Mouse (Mus musculus) v-Abl transformed pro-B cells (cell line): ENCODE data around the gene Synpr.

Experiments used
- in situ Hi-C, 2 experiments: fragments of 400-800 bp; cut with MboI; formaldehyde crosslinking; loops; one replicate each; pipeline ENCODE4 v1.15.1; 2025; ENCODE audit not compliant: unreplicated experiment in 2 of 2

Synpr gene

DNA sequence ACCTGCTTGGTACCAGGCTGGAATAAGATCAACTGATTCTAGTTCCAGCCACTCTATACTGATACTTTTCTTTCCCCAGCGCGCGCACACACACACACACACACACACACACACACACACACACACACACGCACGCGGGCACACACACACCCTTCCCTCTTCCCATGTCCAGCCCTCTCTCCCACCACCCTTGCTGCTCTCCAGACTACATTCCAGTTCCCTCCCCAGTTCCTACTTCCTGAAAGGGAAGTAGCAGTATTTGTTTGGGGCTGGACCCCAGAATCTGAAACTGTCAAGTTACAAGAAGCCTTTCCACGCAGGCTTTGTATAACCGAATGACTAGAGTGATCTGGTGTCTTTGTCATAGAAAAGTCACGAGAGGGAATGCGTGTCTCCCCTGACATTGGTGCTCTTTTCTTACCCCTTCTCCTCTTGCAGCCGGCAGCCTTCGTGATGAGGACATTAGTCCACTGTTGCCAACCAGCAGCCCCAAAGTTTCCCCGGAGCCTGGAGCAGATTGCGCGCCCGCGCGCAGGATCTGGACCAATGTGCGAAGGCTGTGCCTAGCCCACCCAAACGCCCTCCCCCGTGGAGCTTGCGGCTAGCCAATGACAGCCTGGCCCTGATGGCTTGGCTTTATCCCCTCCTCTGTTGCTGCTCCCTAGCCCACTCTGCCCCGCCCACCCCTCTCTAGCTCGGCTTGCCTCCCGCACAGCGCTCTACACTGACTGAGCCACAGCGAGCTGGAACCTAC is at the start of gene Synpr:
Gene Synpr (plus strand): TSS at position 690 of the 754 bp plus-strand sequence.
- in situ Hi-C loops = no loop called here

- in situ Hi-C loops = loop anchor here in 1 of 2 experiments (10.0 kb wide), 1 partner anchor 662 kb away; no protein-coding TSS in a partner anchor
These were observed 47.7 kb upstream of the Synpr start for GRCm38 (mm10) chr14:13236929-13237328.

GRCm38 (mm10) chr14:13247431-13247830 is 37.1 kb upstream of the Synpr start:
- in situ Hi-C loops = no loop called here

GRCm38 (mm10) chr14:13249361-13249760 is 35.2 kb upstream of the Synpr start:
- in situ Hi-C loops = no loop called here

DNA sequence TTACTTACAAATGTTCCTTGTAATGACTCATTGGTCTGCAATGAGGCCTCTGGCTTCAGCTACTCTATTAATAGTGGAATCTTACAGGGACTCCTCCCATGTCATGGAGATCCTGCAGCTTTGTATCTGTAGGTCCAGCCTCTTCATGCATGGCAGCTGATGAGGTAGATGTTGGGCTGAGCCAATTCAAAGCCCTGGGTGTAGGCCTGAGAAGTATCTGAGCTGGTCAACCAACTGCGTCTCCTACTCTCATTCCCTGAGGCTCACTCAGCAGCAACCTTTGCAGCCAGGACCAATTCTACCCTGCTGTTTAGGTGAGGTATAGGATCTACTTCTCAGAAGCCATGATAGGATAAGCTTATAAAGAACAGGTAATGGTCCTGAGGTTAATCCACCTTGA is 32.0 kb upstream of the Synpr start:
- in situ Hi-C loops = loop anchor here in 1 of 2 experiments (5.0 kb wide), 1 partner anchor 50 kb away; no protein-coding TSS in a partner anchor

- in situ Hi-C loops = loop anchor here in 1 of 2 experiments (5.0 kb wide), 1 partner anchor 52 kb away; no protein-coding TSS in a partner anchor
These were observed 29.8 kb upstream of the Synpr start for GRCm38 (mm10) chr14:13254741-13255140.

DNA sequence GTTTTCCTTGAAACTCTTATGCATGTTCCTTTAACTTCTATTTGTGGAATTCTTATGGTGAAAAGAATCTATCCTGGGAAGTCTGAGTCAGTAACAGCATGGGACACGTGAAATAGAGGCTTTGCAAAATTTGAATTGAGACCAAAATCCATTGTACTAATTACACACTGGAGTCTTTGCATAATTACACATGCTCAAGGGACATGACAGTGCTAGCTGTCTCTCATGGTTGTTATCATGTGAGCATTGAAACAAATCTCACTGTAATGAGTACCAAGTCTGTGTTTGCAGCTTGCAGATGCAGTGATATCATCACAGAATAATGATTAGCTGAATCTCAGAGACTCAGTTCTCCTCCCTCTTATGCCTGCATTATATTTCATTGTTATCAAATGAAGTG is 22.2 kb upstream of the Synpr start:
- in situ Hi-C loops = no loop called here

- in situ Hi-C loops = no loop called here
These were observed 18.2 kb upstream of the Synpr start for GRCm38 (mm10) chr14:13266331-13266730.

DNA sequence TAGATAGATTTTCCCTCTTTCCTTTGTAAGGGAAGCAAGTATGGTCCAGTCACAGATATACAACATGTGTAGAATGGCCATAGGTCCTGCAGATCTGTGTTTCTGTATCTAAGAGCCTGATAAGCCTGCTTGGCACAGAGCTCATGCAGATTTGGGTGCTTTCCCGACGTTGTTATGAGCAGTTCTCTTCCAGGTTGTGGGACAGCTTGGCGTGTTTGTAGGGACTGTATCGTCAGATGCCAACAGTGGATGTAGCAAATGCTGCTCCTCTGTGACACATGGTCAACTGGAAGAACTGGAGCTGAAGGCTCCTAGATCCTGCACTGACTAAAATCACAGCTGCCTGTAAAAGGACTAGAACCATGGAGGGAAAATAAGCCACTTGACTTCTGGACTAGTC is 17.4 kb upstream of the Synpr start:
- in situ Hi-C loops = no loop called here

- in situ Hi-C loops = no loop called here
These were observed 1.4 kb upstream of the Synpr start for GRCm38 (mm10) chr14:13283211-13283610.

DNA sequence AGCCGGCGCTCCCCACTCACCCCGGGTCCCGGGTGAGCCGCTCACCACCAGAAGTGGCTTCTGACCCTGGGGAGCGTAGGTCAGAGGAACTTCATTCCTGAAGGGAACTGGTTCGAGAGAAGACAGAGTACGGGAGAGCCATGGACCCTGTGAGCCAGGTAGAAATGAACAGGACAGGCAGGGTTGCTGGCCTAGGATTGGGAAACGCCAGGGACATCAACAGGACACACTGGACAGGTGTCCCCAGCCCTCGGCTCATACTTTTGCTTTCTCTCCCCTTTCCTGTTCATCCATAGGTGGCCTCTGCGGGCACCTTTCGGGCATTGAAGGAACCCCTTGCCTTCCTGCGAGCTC is 242 bp downstream of the Synpr start:
- in situ Hi-C loops = no loop called here

DNA sequence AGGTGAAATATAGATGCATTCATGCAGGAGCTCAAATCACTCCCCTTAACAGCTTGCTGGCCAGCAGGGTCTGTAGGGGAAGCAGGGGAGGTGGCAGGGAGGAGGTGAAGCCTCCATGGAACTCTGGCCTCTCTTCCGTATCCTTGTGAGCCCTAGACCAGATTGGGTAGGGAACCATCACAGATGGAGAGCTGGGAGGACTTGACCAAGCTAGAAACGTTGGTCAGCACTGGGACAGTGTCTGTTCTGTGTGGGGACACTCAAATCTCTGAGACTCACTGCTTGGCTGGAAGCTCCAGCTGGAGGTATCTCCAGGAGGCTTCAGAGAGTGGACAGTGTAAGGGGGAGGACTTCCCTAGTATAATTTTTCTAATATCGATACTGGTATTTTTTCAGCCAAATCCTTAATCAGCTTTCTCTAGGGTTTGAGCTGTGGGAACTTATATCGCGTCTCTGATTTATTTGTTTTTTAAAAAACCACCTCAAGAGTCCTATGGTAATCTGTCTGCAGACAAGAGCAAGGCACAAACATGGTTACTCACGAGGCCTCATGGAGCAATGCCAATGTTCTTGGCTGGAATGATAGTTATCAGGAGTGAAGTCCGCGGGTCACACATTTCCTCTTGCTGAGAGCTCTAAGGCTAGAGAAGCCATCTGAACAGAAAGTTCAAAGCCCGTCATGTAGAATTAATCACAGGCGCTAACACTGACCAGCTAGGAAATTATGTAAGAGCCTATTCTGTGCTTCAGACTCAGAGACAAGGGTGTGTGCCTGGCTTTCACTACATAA is 956 bp downstream of the Synpr start:
- in situ Hi-C loops = no loop called here

- in situ Hi-C loops = no loop called here
These were observed 9.6 kb downstream of the Synpr start for GRCm38 (mm10) chr14:13294200-13294599.

DNA sequence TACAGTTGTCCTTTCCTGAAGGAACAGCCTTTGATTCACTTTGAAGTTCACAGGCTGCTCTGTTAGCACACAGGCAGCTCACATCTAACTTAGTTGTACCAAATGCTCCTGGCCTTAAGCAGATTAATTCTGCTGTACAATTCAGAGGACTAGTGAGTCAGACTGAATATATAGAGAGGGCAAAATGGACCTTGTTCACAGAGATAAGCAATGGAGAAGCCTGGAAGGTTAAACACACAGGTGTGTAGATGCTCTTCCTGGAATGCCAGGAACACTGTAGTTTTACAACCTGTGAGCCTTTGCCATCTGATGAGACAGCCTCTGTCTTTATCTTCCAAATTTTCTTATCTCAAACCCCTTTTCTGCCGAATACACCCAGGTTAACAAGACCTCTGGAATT is 29.7 kb downstream of the Synpr start:
- in situ Hi-C loops = no loop called here

DNA sequence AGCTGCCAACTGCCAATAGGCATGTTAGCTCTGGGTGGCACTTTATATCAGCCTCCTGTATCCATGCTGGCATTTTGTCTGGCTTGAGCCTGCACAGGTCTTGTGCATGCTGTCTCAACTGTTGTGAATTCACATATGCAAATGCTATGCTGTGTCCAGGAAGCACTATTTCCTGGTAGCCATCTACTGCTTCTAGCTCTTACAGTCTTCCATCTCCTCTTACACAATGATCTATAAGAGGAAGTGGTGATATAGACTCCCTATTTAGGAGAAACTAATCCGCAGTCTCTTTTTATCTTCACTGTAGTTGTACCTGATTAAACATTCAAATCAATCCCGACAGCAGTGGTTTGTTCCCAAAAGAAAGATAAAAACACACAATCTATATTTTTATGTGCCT is 43.9 kb downstream of the Synpr start:
- in situ Hi-C loops = no loop called here

- in situ Hi-C loops = no loop called here
These were observed 48.1 kb downstream of the Synpr start for GRCm38 (mm10) chr14:13332497-13333306.

GRCm38 (mm10) chr14:13333372-13333771 is 48.8 kb downstream of the Synpr start:
- in situ Hi-C loops = no loop called here

DNA sequence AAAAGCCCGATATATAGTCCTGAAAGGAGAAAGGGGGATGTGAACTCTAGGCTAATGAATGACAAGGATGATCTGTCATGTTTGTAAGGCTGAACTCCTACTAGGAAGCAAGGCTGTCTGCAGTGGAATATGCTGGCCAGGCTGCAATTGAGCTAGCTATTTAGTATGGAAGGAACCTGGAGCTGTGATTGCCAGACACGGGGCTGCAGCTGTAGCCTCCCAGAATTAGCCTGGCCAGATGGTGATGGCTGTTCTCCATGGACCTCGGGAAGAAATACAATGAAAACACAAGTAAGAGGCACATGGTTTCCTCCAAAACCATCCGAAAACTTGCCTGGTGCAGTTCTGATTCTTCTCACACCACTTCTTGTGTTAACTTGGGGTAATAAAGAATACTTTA is 51.6 kb downstream of the Synpr start:
- in situ Hi-C loops = no loop called here

GRCm38 (mm10) chr14:13340688-13341087 is 56.1 kb downstream of the Synpr start:
- in situ Hi-C loops = no loop called here

DNA sequence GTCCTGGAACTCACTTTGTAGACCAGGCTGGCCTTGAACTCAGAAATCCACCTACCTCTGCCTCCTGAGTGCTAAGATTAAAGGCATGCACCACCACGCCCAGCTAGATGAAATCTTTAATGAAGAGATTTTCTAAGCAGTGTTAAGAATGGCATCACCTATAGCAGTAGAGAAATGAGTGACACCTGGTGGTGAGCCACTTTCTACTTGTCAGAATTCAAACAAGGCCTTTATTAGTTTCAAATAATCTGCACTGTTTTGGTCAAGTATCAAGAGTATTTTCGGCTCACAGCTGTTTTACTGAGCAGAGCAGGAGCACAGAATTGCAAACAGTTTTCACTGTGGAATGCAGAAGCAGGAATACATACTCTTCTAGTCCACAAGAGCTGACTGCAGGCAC is 59.7 kb downstream of the Synpr start:
- in situ Hi-C loops = no loop called here
